Mouse (Mus musculus): ENCODE results near the gene Cacna1i.
A peak's percentile ranks its signal among the peaks of the same experiment; 100 is the strongest.

The Cacna1i gene

GRCm38 (mm10) chr15:80271858-80272396 lies 15.1 kb upstream of the Cacna1i start:
- DNase-seq (ENCODE audit: low spot score in 2 of 2) = no peak

- no peak for DNase-seq (ENCODE audit: low spot score in 2 of 2)
These were observed 9.9 kb upstream of the Cacna1i start for GRCm38 (mm10) chr15:80277107-80277506.

- no peak for DNase-seq (ENCODE audit: low spot score in 2 of 2)
These were observed 9.4 kb upstream of the Cacna1i start for GRCm38 (mm10) chr15:80277625-80278024.

GRCm38 (mm10) chr15:80278121-80278759 lies 8.8 kb upstream of the Cacna1i start:
- no peak for DNase-seq (ENCODE audit: low spot score in 2 of 2)

GRCm38 (mm10) chr15:80279053-80279452 lies 8.0 kb upstream of the Cacna1i start:
- DNase-seq (ENCODE audit: low spot score in 2 of 2) = no peak

- no peak for DNase-seq (ENCODE audit: low spot score in 2 of 2)
These were observed 6.4 kb upstream of the Cacna1i start for GRCm38 (mm10) chr15:80280646-80281045.

- DNase-seq (ENCODE audit: low spot score in 2 of 2) = no peak
These were observed 998 bp downstream of the Cacna1i start for GRCm38 (mm10) chr15:80288036-80288435.

GRCm38 (mm10) chr15:80289436-80289835 lies 2.4 kb downstream of the Cacna1i start:
- DNase-seq (ENCODE audit: low spot score in 2 of 2) = peak; percentile 67 to 86

GRCm38 (mm10) chr15:80297146-80297545 lies 10.1 kb downstream of the Cacna1i start:
- no peak for DNase-seq (ENCODE audit: low spot score in 2 of 2)

- no peak for DNase-seq (ENCODE audit: low spot score in 2 of 2)
These were observed 16.7 kb downstream of the Cacna1i start for GRCm38 (mm10) chr15:80303779-80304178.

- no peak for DNase-seq (ENCODE audit: low spot score in 2 of 2)
These were observed 17.1 kb downstream of the Cacna1i start for GRCm38 (mm10) chr15:80304188-80304587.

GRCm38 (mm10) chr15:80306146-80306545 lies 19.1 kb downstream of the Cacna1i start:
- DNase-seq (ENCODE audit: low spot score in 2 of 2) = no peak

GRCm38 (mm10) chr15:80314731-80315130 lies 27.7 kb downstream of the Cacna1i start:
- DNase-seq (ENCODE audit: low spot score in 2 of 2) = no peak

GRCm38 (mm10) chr15:80316966-80317634 lies 30.1 kb downstream of the Cacna1i start:
- DNase-seq (ENCODE audit: low spot score in 2 of 2) = no peak

- DNase-seq (ENCODE audit: low spot score in 2 of 2) = no peak
These were observed 30.9 kb downstream of the Cacna1i start for GRCm38 (mm10) chr15:80317841-80318530.

GRCm38 (mm10) chr15:80318543-80319255 lies 31.7 kb downstream of the Cacna1i start:
- DNase-seq (ENCODE audit: low spot score in 2 of 2) = no peak

- peak in 1 of 2 experiments; percentile 13 for DNase-seq (ENCODE audit: low spot score in 2 of 2)
These were observed 32.3 kb downstream of the Cacna1i start for GRCm38 (mm10) chr15:80319315-80319714.

- peak in 1 of 2 experiments; percentile 59 for DNase-seq (ENCODE audit: low spot score in 2 of 2)
These were observed 32.9 kb downstream of the Cacna1i start for GRCm38 (mm10) chr15:80319921-80320320.

GRCm38 (mm10) chr15:80325207-80325606 lies 38.2 kb downstream of the Cacna1i start:
- DNase-seq (ENCODE audit: low spot score in 2 of 2) = no peak

- DNase-seq (ENCODE audit: low spot score in 2 of 2) = peak in 1 of 2 experiments; percentile 33
These were observed 38.7 kb downstream of the Cacna1i start for GRCm38 (mm10) chr15:80325756-80326155.

GRCm38 (mm10) chr15:80326947-80327346 lies 39.9 kb downstream of the Cacna1i start:
- DNase-seq (ENCODE audit: low spot score in 2 of 2) = no peak
